Mouse (Mus musculus) thymus, adult 2 months (tissue): ENCODE measurements around the gene Cdk5r2. TPM values are rescaled to one million over a fixed set of nuclear protein-coding genes. Genes with fewer than 3 reads are reported as not detected.

Source experiments
- DNase-seq: peaks from one replicate; pipeline ENCODE4 v3.0.0; 2021
- H3K27ac ChIP-seq: fragments of 200-500 bp; 2 replicates; pipeline ENCODE4 v1.5.1; 2012; ENCODE audit warnings: low read length, control low read depth; ENCODE audit not compliant: control insufficient read depth, insufficient read depth
- H3K27me3 ChIP-seq: fragments of 200-500 bp; 2 replicates; pipeline ENCODE4 v1.6.1; 2012; ENCODE audit warnings: mild to moderate bottlenecking, low read length, moderate library complexity, mixed read lengths; ENCODE audit not compliant: control insufficient read depth, insufficient read depth
- H3K36me3 ChIP-seq: fragments of 200-500 bp; 2 replicates; pipeline ENCODE4 v1.6.1; 2012; ENCODE audit warnings: mild to moderate bottlenecking, low read length, moderate library complexity; ENCODE audit not compliant: control insufficient read depth, insufficient read depth
- H3K4me1 ChIP-seq: fragments of 200-500 bp; replicated peaks from 2 replicates; pipeline ENCODE4 v1.6.1; 2012; ENCODE audit warnings: low read length; ENCODE audit not compliant: control insufficient read depth, insufficient read depth
- H3K4me3 ChIP-seq: fragments of 200-500 bp; 2 replicates; pipeline ENCODE4 v1.5.1; 2012; ENCODE audit warnings: mild to moderate bottlenecking, low read length, control low read depth, moderate library complexity; ENCODE audit not compliant: control insufficient read depth, insufficient read depth
- CTCF ChIP-seq: fragments of 200-500 bp; IDR thresholded peaks from 2 replicates; pipeline ENCODE4 v1.5.1; 2012; ENCODE audit warnings: mild to moderate bottlenecking, control low read depth, low read length, moderate library complexity, borderline replicate concordance; ENCODE audit not compliant: control insufficient read depth, poor library complexity, insufficient read depth; ENCODE audit errors: extremely low read depth
- POLR2A ChIP-seq: fragments of 200-500 bp; IDR thresholded peaks from 2 replicates; pipeline ENCODE4 v1.6.1; 2012; ENCODE audit warnings: mild to moderate bottlenecking, low read length, control low read depth, moderate library complexity; ENCODE audit not compliant: control insufficient read depth, poor library complexity, insufficient read depth; ENCODE audit errors: extremely low read depth
- WGBS: fragments of 180-500 bp; shearing (Covaris S2); methylation state at CpG from one replicate; pipeline ENCODE4 v1.1.7; 2018; 5-methylcytosine and 5-hydroxymethylcytosine counted together
- polyA plus RNA-seq: library from polyadenylated mRNA; depleted of rRNA; stranded (reverse); fragments of >200 nt; gene quantifications from 2 replicates; pipeline ENCODE4 v1.2.3, GENCODE M21; 2012

The Cdk5r2 gene
- polyA plus RNA-seq, 1 experiment: 0.34 TPM

GRCm38 (mm10) chr1:74891513-74891912 lies 36.8 kb downstream of the Cdk5r2 start:
- no peaks in the 10 kb centered on the region for H3K4me1 ChIP-seq
- H3K27me3 ChIP-seq: no peaks in the 10 kb centered on the region; the same call in 1 of the 2 replicates
- peak; percentile 13 for DNase-seq
- 3% methylated on average over 8 of the region's 8 CpGs for WGBS
- no peak overlapping the region for H3K27ac ChIP-seq
- TF ChIP-seq CTCF (no peak), POLR2A (no peak)
- no peak overlapping the region for H3K4me3 ChIP-seq
- no peaks in the 10 kb centered on the region for H3K36me3 ChIP-seq

- H3K4me3 ChIP-seq: no peak overlapping the region
- DNase-seq: no peak
- whole genome bisulfite sequencing: 10% methylated on average over 39 of the region's 39 CpGs
- TF ChIP-seq CTCF (no peak), POLR2A (no peak)
- H3K36me3 ChIP-seq: no peaks in the 10 kb centered on the region
- no peaks in the 10 kb centered on the region; the same call in 1 of the 2 replicates for H3K27me3 ChIP-seq
- H3K27ac ChIP-seq: no peak overlapping the region
- no peaks in the 10 kb centered on the region for H3K4me1 ChIP-seq
Observed at GRCm38 (mm10) chr1:74892351-74893133, 37.8 kb downstream of the Cdk5r2 start.

- Histone ChIP-seq H3K4me1 (no peaks in the 10 kb centered on the region), H3K36me3 (no peaks in the 10 kb centered on the region), H3K4me3 (no peak within 1 kb of the TSS), H3K27me3 (no peaks in the 10 kb centered on the region; the same call in 1 of the 2 replicates), H3K27ac (no peak within 1 kb of the TSS)
- DNase-seq: peak; percentile 14
- 18% methylated on average over 25 of the region's 25 CpGs for WGBS
- TF ChIP-seq CTCF (peak; percentile 44; the same call in 1 of the 2 replicates), POLR2A (no peak)
Observed at GRCm38 (mm10) chr1:74893134-74893855, 38.6 kb downstream of the Cdk5r2 start, which contains the start of gene Cryba2. Gene Cryba2, minus strand, starts transcription at chr1:74893143.

- DNase-seq: peak; percentile 49
- 20% methylated on average over 4 of the region's 4 CpGs for whole genome bisulfite sequencing
- no peak overlapping the region for H3K4me3 ChIP-seq
- H3K27ac ChIP-seq: no peak overlapping the region
- H3K27me3 ChIP-seq: peaks cover 5% of the 10 kb centered on the region; the same call in 1 of the 2 replicates
- no peaks in the 10 kb centered on the region for H3K4me1 ChIP-seq
- TF ChIP-seq CTCF (peak; percentile 50; the same call in 1 of the 2 replicates), POLR2A (no peak)
- no peaks in the 10 kb centered on the region for H3K36me3 ChIP-seq
Observed at GRCm38 (mm10) chr1:74894966-74895365, 40.2 kb downstream of the Cdk5r2 start.

- H3K27me3 ChIP-seq: peaks cover 14% of the 10 kb centered on the region; the same call in 1 of the 2 replicates
- DNase-seq: no peak
Observed at GRCm38 (mm10) chr1:74897976-74898375, 43.2 kb downstream of the Cdk5r2 start.

More at GRCm38 (mm10) chr1:74897976-74898375, 43.2 kb downstream of the Cdk5r2 start:
- no peak overlapping the region for H3K4me3 ChIP-seq
- no peak overlapping the region for H3K27ac ChIP-seq
- H3K36me3 ChIP-seq: no peaks in the 10 kb centered on the region
- 36% methylated on average over 7 of the region's 7 CpGs for WGBS
- 0 out of 2 replicates have a peak, but pooled peaks cover 5% of the 10 kb centered on the region for H3K4me1 ChIP-seq
- TF ChIP-seq CTCF (no peak), POLR2A (no peak)
